Mouse (Mus musculus): ENCODE data around the gene Rad23b.
"Not testable (repeated sequence)": the region's sequence is repeated elsewhere in the genome, so short reads cannot be mapped to it uniquely, and the experiment has no call there.

Gene Rad23b

DNA sequence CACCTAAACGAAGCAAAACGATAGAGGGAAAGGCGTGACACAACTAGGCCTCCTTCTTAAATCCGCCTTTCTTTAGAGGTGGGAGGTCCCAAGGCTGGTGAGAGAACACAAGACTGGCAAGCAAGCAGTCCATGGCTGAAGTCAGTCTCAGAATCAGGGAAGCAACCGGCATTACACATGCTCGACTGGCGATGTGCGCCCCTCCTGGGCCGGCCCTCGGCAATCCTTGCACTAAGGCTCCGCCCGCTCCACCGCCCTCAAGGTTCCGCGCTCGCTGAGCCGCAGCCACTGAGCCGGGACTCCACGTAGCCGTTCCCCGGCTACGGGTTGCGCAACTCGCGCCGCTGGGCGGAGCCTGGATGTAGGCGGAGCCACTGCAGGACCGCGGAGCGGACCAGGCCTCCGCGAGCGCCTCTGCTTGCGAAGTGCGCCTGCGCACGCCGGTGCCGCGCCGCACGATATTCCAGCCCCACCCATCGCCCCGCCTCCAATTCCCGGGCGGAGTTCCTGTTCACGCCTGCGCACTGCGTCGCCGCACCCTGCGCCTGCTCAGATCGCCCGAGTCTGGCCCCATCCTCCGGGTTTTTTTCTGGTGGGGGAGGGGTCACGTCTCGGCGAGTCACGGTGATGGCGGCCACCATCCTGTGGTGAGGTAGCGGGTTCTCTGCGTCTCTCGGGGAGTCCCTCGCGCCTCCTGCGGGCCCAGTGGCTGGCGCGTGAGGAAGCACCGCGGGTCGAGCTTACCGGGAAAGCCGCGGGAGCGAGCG is at the start of gene Rad23b:
Gene Rad23b, plus strand, starts transcription at position 592 of the 767 bp plus-strand sequence.
- DNase-seq (ENCODE audit: low spot score) = peak; percentile 100

DNA sequence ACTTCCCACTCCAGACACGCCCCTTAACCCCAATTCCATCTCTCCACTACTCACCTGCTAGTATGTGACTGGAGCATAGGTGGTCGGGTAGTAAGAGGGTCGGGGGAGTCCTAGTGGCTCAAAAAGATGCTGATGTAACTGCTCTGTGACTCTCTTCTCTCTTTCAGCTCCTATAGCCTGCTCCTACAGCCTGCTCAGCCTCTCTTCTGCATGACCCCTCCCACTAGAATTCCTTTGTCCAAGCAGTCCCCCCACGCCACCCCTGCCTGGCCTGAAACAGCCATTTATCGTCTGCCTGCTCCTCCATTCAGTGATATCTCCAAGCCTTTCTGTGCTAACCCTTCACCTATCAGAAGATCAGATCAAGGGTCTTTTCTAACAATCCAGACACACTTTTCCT is 45.7 kb upstream of the Rad23b start:
- DNase-seq (ENCODE audit: low spot score) = no peak

DNA sequence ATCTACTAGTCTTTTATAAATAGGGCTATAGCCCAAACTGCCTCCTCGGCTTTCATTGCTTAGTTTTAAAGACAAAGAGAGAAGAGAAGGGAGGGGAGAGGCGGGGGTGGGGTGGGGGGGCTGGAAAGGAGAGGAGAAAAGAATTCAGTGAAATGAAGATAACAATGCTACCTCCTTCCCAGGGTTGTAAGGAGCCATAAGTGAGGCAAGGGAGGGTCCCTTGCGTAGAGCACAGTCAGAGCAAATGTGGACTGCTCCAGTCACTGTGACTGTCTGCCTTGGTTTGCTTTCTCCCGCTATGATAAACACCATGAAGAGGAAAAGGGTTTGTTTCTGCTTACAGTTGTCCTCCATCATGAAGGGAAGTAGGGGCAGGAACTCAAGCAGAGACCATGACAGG is 43.2 kb upstream of the Rad23b start:
- DNase-seq (ENCODE audit: low spot score) = no peak

DNA sequence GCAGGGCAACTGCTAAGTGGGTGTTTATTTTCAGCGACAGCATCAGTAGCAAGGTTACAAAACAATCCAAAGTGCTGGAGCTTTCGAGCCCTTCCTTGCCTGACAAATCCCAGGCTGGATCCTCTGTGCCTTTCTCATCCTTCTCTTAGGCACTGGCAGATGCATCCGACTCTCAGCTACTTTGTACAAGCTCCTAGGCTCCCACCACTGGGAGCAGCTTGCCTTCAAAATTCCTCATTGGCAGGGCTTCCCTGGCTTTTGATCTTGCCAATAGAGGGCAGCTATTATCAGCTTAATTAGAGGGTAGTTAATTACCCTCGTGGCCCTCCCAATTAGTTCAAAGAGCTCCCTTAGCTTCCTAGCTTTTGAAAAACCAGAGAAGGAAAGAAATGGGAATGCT is 33.1 kb upstream of the Rad23b start:
- no peak for DNase-seq (ENCODE audit: low spot score)

DNA sequence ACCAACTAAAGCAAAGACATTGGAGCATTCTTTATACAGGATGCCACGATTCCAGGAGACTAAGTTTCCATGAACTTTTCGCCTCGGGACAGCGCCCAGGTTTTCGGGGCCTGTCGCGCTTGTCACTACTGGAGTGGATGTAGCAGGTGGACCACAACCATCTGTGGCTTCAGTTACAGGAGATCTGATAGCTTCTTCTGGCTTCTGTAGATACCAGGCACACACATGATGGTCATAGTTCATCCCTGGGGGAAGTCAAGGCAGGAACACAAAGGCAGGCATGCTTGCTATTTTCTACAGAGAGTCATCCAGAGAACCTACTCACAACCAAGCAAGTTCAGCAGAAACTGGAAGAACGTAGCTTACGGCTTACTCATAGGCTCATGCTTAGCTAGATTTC is 31.5 kb upstream of the Rad23b start:
- DNase-seq (ENCODE audit: low spot score) = not testable (repeated sequence)

DNA sequence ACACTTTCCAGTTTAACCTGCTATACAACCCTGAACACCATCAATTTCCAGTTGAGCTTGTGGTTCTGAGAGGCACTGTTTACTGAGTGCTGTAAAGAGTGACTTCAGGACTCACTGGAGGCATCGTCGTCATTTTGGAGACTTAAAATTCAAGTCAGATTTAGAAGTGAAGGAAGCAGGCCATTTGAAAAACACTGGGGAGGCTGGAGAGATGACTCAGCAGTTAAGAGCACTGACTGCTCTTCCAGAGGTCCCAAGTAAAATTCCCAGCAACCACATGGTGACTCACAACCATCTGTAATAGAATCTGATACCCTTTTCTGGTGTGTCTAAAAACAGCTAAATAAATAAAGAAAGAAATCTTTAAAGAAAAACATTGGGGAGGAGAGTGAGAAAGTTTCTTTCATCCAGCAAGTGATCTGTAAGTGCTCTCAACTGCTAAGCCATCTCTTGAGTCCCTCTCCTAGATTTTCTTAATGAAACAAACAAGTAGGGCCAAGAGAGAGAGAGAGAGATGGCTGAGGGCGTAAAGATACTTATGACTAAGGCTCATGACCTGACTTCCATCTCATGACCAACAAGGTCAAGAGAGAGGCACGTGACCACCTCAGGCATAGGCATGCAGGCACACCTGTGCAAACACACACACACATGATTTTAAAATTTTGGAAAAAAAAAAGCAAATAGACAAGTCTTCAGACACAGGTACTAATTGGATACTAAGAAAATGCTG is 23.9 kb upstream of the Rad23b start:
- DNase-seq (ENCODE audit: low spot score) = no peak

DNA sequence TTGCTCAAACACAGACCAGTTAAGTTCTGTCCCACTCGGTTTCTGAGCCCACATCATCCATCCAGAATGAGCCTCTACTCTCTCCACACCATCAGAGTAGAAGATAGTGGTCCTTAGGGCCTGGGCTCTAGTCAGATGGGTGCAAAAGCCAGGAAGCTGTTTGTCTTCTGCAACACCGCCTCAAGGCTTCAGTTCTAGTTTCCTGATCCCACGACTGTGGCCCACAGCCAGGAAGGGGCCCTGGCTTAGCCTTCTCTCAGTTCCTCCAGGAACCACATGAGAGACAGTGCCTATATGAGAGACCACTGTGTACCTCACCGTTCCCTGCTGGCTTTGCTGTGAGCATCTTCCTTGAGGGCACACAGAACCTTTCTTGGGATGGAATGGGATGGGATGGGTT is 22.3 kb upstream of the Rad23b start:
- DNase-seq (ENCODE audit: low spot score) = no peak

DNA sequence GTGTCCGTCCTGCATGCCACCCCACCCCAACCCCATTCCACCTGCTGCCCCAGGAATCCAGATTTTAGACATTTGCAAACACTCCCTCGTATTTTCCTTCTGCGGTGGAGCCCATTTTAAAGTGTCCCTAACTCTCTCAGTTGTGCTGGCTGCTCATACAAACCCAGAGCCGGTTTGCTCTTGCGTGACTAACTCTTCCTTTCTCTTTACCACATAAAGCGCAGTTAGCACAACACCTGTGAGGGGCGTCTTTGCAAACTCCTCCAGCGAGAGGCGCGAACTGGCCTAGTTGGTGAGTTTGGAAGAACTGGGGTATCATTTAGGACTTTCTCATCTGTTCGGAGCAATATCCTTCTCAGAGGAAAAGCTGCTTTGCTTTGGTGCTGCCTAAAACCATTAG is 21.4 kb upstream of the Rad23b start:
- no peak for DNase-seq (ENCODE audit: low spot score)

DNA sequence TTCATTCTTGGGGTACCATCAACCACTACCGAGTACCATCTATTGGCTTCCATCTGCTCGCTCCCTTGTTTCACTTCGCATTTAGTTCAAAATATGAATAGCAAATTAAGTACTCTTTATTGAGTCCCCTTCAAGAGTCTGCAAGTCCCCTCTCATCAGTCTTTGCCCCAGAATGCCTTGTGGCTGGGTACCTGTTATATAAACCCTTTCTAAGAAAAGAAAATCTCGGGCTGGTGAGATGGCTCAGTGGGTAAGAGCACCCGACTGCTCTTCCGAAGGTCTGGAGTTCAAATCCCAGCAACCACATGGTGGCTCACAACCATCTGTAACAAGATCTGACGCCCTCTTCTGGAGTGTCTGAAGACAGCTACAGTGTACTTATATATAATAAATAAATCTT is 20.9 kb upstream of the Rad23b start:
- not testable (repeated sequence) for DNase-seq (ENCODE audit: low spot score)

DNA sequence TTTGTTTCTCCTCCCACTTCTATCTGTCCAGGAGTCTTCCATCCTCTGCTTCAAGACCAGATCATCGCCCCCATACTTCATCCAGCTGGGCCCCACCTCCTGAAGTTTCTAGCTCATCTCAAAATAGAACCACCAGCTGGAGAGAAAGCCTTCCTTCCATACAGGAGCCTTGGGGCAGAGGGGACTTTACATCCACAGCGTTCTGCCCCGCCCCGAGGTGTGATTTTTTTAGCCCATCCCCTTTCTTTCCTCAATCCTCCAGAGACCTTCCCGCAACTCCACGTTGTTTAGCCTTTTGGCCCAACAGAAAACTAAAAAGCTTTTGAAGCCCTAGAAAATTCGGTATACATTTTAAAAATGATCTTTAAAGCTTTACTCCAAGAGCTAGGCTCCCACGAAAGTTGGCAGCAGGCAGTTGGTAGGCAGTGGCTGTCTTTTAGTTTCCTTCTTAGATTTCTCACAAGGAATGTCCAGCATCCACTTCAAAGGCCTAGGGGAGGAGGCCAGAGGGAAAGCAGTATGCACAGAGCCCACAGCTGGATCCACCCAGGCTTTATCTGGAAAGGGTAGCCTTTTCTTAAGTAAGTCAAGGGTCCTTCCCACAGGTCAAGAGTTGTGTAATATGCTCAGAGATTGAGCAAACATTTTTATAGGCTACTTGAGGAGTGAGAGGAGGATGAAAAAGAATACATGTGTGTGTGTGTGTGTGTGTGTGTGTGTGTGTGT is 20.1 kb upstream of the Rad23b start:
- no peak for DNase-seq (ENCODE audit: low spot score)

DNA sequence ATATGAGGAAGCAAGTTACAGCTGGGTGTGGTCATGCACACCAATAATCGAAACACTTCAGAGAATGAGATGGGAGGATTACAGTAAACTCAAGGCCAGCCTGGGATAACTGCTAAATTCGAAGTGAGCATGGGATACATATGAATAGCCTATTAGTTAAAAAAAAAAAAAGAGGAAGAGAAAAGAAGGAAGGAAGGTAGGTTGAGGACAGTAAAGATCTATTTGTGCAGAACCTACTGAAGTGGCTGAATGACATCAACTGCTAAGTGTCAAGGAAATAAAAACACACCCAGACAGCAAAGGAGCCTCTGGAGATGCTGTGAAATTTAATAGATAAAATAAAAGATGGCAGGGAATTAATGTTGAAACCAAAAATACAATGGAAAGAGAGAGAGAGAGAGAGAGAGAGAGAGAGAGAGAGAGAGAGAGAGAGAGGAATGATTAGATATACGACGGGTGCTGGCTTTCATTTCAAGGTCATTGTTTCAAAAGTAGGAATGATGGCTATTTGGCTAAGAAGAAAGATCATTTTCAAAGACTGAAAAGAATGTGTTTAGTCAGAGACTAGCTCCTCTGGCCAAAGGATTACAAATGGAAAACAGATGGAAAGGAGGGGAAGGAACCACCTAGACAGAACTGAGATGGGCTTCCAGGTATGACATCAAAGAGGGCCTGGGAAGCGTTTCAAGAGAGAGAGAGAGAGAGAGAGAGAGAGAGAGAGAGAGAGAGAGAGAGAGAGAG is 14.6 kb upstream of the Rad23b start:
- no peak for DNase-seq (ENCODE audit: low spot score)

DNA sequence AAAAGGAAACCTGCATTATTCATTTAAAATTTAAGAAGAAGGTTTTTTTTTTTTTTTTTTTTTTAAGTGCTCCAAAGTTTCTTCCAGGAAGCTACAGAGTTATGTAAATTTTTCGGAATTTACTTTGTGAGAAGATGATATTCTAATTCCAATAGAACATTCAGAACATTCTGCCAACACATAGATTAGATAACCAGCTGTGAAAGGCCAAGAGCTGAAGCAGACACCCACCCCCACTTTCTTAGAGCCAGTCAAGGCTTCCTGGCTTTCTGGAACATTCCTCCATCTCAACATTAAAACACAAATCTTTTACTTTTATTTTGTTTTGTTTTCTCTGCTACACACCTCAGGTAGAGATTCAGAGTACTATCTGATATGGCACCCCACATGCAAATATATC is 10.9 kb upstream of the Rad23b start:
- DNase-seq (ENCODE audit: low spot score) = no peak

DNA sequence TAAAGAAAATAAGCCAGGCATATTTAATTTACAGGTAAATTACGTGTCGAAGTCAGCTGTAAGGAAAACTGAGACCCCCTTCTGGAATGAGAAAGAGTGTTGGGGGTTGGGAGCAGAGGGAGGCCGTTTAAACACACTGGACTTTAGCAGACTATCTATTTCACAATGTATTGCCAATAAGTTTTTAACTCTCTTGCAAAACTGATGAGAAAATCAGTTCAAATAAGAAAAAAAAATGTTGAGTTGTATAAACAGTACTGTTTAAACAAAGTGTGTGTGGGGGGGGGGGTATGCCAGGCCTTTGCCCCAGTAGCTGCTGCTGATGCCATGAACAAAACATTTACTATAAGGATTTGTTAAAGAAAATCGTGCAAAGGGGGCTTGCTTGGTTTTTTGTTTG is 10.5 kb upstream of the Rad23b start:
- DNase-seq (ENCODE audit: low spot score) = no peak

DNA sequence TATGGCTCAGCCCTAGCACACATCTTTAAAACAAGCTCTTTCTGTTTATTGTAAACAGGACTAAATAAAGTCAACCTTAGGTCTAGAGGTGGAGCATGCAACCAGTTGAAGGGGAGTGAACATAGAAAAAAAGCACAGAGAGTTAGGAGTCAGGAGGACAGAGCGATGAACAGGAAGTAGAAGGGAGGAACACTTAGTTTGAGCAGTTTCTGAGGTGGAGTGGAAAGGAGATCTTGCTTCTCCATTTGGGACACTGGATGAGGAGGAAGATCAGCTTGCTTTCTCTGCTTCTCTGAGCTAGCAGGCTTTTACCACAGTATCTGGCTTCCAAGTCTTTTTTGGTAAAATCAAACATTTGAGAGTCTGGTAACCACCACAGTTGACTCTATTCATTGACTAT is 8.0 kb upstream of the Rad23b start:
- DNase-seq (ENCODE audit: low spot score) = no peak

DNA sequence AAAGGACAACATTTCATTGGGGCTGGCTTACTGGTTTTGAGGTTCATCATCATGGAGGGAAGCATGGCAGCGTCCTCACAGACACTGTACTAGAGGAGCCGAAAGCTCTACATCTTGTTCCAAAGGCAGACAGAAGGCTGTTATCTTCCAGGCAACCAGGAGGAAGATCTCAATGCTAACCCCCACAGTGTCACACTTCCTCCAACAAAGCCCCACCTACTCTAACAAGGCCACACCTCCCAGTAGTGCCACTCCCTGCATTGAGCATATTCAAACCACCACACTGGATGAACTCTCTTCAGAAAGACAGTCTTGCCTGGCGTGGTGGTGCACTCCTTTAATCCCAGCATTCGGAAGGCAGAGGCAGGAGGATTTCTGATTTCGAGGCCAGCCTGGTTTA is 7.2 kb upstream of the Rad23b start:
- DNase-seq (ENCODE audit: low spot score) = peak; percentile 72

DNA sequence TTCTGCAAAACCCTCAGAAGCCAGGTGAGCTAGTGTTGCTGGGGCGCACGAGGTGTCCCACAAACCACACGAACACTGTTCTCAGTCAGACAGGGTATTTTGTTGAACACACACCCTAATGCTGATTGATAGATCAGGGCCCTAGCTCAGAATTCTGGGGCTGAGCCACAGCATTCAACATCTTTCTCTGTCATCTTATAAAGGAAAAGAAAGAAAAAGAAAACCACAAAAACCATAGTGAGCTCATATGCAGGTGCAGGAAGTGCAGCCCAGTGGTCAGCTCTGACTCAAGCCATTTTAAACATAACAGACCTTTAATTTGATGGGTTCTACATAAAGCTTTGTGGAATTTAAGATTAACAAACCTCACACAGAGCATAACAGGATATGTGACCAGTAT is 6.6 kb upstream of the Rad23b start:
- DNase-seq (ENCODE audit: low spot score) = peak; percentile 80

DNA sequence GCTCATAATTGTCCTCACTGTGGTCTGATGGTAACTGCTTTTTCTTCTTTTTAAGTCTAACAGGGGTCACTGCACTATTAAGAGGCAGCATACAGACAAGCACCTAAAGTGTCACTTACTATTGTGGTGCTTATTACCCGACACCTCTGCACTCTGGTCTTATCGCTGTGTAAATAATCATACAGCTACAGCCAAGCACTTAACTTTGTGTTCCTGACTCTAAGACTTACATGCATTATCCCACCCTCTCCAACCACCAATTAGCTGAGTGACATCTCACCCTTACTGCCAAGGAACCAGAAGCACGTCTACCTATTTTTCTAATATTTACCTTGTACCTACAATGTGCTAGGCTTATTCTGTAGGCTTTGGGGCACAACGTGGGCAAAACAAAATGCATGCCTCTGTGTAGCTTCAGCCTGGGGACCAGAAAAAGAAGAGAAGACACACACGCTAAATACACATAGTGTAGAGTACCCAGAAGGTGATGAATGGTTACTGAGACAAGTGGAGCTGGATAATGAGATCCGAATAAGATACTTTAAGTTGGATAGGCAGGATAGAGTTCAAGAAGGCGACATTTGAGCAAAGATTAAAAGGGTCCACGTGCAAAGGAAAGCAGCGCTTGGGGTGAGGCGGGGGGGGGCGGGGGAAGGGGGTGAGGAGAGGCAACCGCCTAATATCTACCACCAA is 938 bp upstream of the Rad23b start:
- DNase-seq (ENCODE audit: low spot score) = no peak

DNA sequence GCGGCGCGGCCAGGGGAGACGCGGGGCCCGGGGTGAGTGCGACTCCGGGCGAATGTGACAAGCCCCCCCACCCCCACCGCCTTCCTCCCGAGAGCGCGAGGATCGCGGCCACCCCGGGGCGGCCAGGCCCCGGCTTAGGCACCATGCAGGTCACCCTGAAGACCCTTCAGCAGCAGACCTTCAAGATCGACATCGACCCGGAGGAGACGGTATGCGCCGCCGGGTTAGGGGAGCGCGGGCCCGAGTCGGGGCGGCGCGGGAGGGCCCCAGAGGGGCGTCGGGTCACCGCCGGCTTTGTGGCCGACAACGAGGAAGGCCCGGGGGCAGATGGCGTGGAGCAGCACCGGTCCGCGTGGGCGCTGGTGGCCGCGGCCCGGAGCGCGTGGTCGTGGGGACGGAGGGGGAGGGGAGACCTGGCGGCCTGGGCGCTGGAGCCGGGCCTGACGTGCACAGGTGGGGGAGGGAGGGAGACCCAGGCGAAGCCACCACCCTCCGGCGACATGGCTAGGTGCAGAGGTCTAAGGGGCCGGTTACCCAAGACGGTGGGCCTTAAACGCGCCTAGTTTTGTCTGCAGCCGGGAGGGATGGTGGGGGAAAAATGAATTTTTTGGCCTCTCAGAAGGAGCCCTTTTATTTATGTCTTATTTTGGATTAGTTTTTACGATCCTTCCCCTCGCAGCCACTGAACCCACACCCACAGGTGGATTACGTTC is 532 bp downstream of the Rad23b start:
- peak; percentile 47 for DNase-seq (ENCODE audit: low spot score)

DNA sequence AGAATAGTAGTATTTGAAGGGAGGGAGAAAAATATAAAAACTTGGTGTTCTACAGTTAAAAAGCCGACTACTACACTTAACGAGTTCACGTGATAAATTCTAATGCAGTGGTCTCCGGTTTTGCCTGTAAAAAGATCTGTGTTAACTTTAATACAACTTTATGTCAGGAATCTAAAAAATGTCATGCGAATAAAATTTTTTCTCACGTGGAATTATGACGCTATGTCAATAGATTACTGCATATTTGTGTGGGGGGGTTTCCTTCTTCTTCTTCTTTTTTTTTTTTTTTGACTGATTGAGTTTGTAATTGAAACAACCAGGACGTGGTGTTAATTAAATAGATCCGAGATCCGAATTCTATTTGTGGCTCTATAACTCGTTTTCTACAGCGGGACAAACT is 1.2 kb downstream of the Rad23b start:
- DNase-seq (ENCODE audit: low spot score) = no peak

DNA sequence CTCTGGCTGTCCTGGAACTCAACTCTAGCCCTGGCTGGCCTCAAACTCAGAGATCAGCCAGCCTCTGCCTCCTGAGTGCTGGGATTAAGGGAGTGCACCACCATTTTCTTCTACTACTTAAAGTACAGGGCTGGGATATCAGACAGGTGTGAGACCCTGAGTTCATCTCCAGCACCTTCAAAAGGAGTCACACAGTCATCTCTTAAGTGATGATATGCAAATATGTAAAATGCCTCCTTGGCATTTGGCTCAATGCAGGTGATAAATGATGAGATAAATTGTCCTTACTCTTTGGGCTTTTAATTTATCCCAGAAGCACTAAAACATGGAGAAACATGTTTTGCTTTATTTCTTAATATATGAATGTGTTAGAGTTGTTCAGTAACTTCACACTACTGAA is 2.0 kb downstream of the Rad23b start:
- DNase-seq (ENCODE audit: low spot score) = no peak

DNA sequence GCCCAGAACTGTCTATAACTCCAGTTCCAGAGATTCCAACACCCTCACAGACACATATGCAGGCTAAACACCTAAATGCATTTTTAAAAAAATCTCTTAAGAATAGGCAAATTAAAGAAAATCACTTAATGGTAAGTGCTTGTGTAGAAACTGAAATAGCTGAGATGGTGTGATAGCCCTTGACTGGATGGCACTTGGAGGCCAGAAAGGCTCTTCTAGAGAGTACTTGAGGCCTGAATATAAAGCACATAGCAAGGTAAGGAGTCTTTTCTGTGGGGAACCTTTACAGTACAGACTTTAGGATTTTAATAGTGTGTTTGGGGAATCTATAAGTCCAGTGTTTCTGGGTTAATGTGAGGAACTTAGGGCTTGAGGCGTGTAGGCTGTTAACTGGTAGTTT is 4.2 kb downstream of the Rad23b start:
- no peak for DNase-seq (ENCODE audit: low spot score)

All from T-cell, adult 2 months (primary cell).